Mouse (Mus musculus): ENCODE measurements at regions not wholly inside any gene's neighbourhood (a gene's known extent, or its start where the extent isn't known, plus 50 kb on each side); places are given as distances from the start of the nearest gene placed in this dataset.

DNA sequence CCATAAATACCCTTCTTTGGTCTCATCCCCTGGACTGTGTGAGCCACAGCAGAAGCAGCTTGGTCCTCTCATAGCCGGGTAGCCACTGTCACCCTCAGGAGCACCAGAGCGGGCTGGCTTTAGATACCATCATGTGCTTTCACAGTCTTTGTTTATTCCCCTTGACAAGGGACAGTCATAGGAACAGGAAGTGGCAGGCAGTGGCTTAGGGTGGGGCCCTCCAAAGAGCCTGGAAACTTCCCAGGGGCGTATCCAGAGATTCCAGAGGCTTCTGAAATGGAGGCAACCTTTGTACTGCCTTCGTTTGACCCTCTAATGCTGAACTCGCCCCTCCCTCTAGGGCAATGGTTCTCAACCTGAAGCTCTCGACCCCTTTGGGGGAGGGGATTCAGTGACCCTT is 119.5 kb upstream of the Klf14 start:
- no peaks in the 10 kb centered on the region for H3K27me3 ChIP-seq (ENCODE audit: control insufficient read depth, insufficient read depth, low read length)
- TF ChIP-seq CTCF (IDR thresholded peaks at IDR 0.05; ENCODE audit: borderline replicate concordance, control insufficient read depth, extremely low read depth, insufficient read depth, low read length, poor library complexity) (no peak), POLR2A (IDR thresholded peaks at IDR 0.05; ENCODE audit: control insufficient read depth, extremely low read depth, insufficient read depth, low read length, poor library complexity) (no peak)
- H3K27ac ChIP-seq (ENCODE audit: control insufficient read depth, insufficient read depth, low read length): no peak overlapping the region
- H3K4me3 ChIP-seq (ENCODE audit: control insufficient read depth, insufficient read depth, low read length): no peak overlapping the region
- H3K4me1 ChIP-seq (replicated peaks; ENCODE audit: control insufficient read depth, insufficient read depth, low read length): peaks cover 19% of the 10 kb centered on the region
- H3K36me3 ChIP-seq (ENCODE audit: control insufficient read depth, insufficient read depth, low read length): 0 out of 2 replicates have a peak, but pooled peaks cover 6% of the 10 kb centered on the region
- DNase-seq: no peak
- 85% methylated on average over 6 of the region's 6 CpGs for WGBS

DNA sequence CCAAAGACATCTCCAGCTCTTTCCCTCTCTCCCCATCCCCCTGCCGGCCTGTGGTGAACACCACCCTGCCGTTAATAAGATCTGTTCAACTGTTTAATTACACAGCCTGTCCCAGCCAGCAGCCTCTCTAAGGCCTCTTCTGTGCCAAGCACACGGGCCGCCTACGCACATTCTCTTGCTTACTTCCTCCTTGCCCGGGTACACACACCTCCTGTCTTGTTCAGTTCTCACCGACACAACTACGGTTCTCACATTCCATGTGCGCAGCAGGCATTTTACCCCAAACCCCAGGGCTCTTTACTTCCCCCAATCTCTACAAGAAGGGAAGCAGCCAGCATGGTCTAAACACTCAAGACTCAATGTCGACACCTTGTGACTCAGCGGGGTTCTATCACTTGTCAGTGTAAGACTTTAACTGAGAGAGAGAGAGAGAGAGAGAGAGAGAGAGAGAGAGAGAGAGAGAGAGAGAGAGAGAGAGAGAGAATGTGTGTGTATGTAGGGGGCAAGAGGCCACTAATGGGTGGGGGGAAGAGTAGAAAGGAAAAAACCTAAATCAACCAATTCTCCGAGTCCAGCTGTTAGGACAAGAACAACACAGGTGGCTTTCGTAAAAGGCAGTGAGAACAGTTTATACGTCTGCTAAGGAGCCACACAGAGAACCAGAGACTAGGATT is 120.8 kb upstream of the Klf14 start:
- DNase-seq: no peak
- no peak overlapping the region for H3K27ac ChIP-seq (ENCODE audit: control insufficient read depth, insufficient read depth, low read length)
- H3K4me3 ChIP-seq (ENCODE audit: control insufficient read depth, insufficient read depth, low read length): no peak overlapping the region
- H3K4me1 ChIP-seq (replicated peaks; ENCODE audit: control insufficient read depth, insufficient read depth, low read length): peaks cover 13% of the 10 kb centered on the region
- no peaks in the 10 kb centered on the region for H3K27me3 ChIP-seq (ENCODE audit: control insufficient read depth, insufficient read depth, low read length)
- 56% methylated on average over 14 of the region's 14 CpGs for WGBS
- 0 out of 2 replicates have a peak, but pooled peaks cover 6% of the 10 kb centered on the region for H3K36me3 ChIP-seq (ENCODE audit: control insufficient read depth, insufficient read depth, low read length)
- no peak for TF ChIP-seq POLR2A (IDR thresholded peaks at IDR 0.05; ENCODE audit: control insufficient read depth, extremely low read depth, insufficient read depth, low read length, poor library complexity)
- TF ChIP-seq CTCF (IDR thresholded peaks at IDR 0.05; ENCODE audit: borderline replicate concordance, control insufficient read depth, extremely low read depth, insufficient read depth, low read length, poor library complexity): no peak

DNA sequence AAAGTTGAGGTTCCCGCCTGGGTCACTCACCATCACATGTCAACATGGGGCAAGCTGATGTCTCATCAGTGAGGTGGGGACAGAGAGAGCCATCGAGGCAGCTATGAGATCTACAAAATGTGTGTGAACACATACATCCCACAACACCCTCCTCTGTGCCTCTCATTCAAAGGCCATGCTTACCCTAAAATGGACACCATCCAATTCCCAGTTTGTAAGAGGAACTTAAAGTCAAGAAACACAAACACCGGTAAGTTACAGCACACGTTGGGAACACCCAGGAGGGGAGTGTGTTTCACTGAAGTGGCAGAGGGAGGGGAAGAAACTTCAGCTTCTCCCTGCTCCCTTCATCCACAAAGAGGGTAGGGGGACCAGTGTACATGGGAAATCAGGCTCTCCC is 121.4 kb upstream of the Klf14 start:
- peaks cover 16% of the 10 kb centered on the region for H3K4me1 ChIP-seq (replicated peaks; ENCODE audit: control insufficient read depth, insufficient read depth, low read length)
- no peak for TF ChIP-seq CTCF (IDR thresholded peaks at IDR 0.05; ENCODE audit: borderline replicate concordance, control insufficient read depth, extremely low read depth, insufficient read depth, low read length, poor library complexity)
- no peak for TF ChIP-seq POLR2A (IDR thresholded peaks at IDR 0.05; ENCODE audit: control insufficient read depth, extremely low read depth, insufficient read depth, low read length, poor library complexity)
- H3K27me3 ChIP-seq (ENCODE audit: control insufficient read depth, insufficient read depth, low read length): no peaks in the 10 kb centered on the region
- DNase-seq: no peak
- 89% methylated on average over 4 of the region's 4 CpGs for WGBS
- no peak overlapping the region for H3K27ac ChIP-seq (ENCODE audit: control insufficient read depth, insufficient read depth, low read length)
- H3K4me3 ChIP-seq (ENCODE audit: control insufficient read depth, insufficient read depth, low read length): no peak overlapping the region
- H3K36me3 ChIP-seq (ENCODE audit: control insufficient read depth, insufficient read depth, low read length): 0 out of 2 replicates have a peak, but pooled peaks cover 6% of the 10 kb centered on the region

DNA sequence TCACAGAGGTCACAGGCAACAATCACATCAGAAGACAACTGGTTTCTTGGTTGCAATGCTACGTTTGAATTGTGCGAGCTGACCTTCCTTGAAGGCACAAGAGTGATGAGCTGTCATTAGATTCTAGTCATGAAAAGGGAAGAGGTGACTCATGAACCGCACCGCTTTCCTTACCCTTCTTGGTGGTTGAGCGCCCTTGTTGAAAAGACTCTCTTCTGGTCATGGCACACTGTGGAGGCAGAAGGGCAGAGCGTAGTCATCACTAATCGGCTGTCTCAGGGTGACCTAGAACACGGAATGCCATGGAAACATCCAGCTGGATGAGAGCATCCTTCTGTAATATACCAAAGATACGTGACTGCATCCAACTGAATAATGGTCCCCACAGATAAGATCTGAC is 121.8 kb upstream of the Klf14 start:
- Histone ChIP-seq H3K27ac (ENCODE audit: control insufficient read depth, insufficient read depth, low read length) (no peak overlapping the region), H3K27me3 (ENCODE audit: control insufficient read depth, insufficient read depth, low read length) (no peaks in the 10 kb centered on the region), H3K4me3 (ENCODE audit: control insufficient read depth, insufficient read depth, low read length) (no peak overlapping the region), H3K36me3 (ENCODE audit: control insufficient read depth, insufficient read depth, low read length) (0 out of 2 replicates have a peak, but pooled peaks cover 6% of the 10 kb centered on the region), H3K4me1 (replicated peaks; ENCODE audit: control insufficient read depth, insufficient read depth, low read length) (peaks cover 18% of the 10 kb centered on the region)
- 91% methylated on average over 9 of the region's 9 CpGs for WGBS
- TF ChIP-seq POLR2A (IDR thresholded peaks at IDR 0.05; ENCODE audit: control insufficient read depth, extremely low read depth, insufficient read depth, low read length, poor library complexity) (no peak), CTCF (IDR thresholded peaks at IDR 0.05; ENCODE audit: borderline replicate concordance, control insufficient read depth, extremely low read depth, insufficient read depth, low read length, poor library complexity) (no peak)
- DNase-seq: no peak

DNA sequence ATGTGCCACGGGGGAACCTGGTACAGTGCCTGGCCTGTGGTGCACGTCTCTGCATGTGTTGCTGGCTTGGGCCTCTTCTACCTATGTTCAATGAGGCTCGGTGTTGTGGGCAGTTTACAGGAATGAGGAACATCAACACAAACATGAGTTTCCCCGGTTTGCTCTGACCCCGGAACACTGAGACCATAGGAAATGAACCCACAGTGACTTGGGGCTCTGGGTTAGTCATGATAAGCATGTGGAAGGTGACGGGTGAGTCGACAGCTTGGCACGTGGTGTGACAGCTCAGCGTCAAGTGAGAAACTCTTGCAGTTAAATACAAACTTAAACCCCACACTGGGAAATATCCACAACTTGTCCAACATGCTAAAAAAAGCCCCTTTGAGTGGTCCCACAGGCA is 122.4 kb upstream of the Klf14 start:
- Histone ChIP-seq H3K27me3 (ENCODE audit: control insufficient read depth, insufficient read depth, low read length) (no peaks in the 10 kb centered on the region), H3K36me3 (ENCODE audit: control insufficient read depth, insufficient read depth, low read length) (0 out of 2 replicates have a peak, but pooled peaks cover 6% of the 10 kb centered on the region), H3K27ac (ENCODE audit: control insufficient read depth, insufficient read depth, low read length) (no peak overlapping the region), H3K4me1 (replicated peaks; ENCODE audit: control insufficient read depth, insufficient read depth, low read length) (peaks cover 21% of the 10 kb centered on the region), H3K4me3 (ENCODE audit: control insufficient read depth, insufficient read depth, low read length) (no peak overlapping the region)
- no peak for TF ChIP-seq POLR2A (IDR thresholded peaks at IDR 0.05; ENCODE audit: control insufficient read depth, extremely low read depth, insufficient read depth, low read length, poor library complexity)
- no peak for TF ChIP-seq CTCF (IDR thresholded peaks at IDR 0.05; ENCODE audit: borderline replicate concordance, control insufficient read depth, extremely low read depth, insufficient read depth, low read length, poor library complexity)
- DNase-seq: no peak
- WGBS: 69% methylated on average over 9 of the region's 9 CpGs

DNA sequence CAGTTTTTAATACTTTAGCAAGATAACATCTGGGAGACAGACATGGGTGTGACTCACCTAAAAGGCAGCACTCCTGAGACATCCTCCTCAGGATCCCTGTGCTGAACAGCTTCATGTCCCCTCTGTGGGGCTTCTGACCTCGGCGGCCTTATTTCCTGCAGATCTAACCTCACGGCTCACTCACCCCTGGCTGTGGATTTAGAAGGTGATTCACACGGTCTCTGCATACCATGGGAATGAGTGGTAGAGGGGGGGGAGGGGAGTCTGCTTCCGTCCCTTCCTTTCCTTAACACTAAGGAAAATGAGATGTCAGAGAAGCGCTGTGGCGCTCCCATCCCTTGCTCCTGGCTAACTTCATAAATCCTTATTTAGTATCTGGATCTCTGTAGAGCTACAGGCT is 123.1 kb upstream of the Klf14 start:
- peaks cover 21% of the 10 kb centered on the region for H3K4me1 ChIP-seq (replicated peaks; ENCODE audit: control insufficient read depth, insufficient read depth, low read length)
- H3K4me3 ChIP-seq (ENCODE audit: control insufficient read depth, insufficient read depth, low read length): no peak overlapping the region
- no peak for DNase-seq
- peaks cover 6% of the 10 kb centered on the region; the same call in 1 of the 2 replicates for H3K36me3 ChIP-seq (ENCODE audit: control insufficient read depth, insufficient read depth, low read length)
- 84% methylated on average over 7 of the region's 7 CpGs for WGBS
- H3K27me3 ChIP-seq (ENCODE audit: control insufficient read depth, insufficient read depth, low read length): no peaks in the 10 kb centered on the region
- no peak for TF ChIP-seq CTCF (IDR thresholded peaks at IDR 0.05; ENCODE audit: borderline replicate concordance, control insufficient read depth, extremely low read depth, insufficient read depth, low read length, poor library complexity)
- no peak for TF ChIP-seq POLR2A (IDR thresholded peaks at IDR 0.05; ENCODE audit: control insufficient read depth, extremely low read depth, insufficient read depth, low read length, poor library complexity)
- H3K27ac ChIP-seq (ENCODE audit: control insufficient read depth, insufficient read depth, low read length): no peak overlapping the region

All from thymus, adult 2 months (tissue).